Comparison of ENCODE assay signal across 9 mouse cellular contexts in the genomic region with DNA sequence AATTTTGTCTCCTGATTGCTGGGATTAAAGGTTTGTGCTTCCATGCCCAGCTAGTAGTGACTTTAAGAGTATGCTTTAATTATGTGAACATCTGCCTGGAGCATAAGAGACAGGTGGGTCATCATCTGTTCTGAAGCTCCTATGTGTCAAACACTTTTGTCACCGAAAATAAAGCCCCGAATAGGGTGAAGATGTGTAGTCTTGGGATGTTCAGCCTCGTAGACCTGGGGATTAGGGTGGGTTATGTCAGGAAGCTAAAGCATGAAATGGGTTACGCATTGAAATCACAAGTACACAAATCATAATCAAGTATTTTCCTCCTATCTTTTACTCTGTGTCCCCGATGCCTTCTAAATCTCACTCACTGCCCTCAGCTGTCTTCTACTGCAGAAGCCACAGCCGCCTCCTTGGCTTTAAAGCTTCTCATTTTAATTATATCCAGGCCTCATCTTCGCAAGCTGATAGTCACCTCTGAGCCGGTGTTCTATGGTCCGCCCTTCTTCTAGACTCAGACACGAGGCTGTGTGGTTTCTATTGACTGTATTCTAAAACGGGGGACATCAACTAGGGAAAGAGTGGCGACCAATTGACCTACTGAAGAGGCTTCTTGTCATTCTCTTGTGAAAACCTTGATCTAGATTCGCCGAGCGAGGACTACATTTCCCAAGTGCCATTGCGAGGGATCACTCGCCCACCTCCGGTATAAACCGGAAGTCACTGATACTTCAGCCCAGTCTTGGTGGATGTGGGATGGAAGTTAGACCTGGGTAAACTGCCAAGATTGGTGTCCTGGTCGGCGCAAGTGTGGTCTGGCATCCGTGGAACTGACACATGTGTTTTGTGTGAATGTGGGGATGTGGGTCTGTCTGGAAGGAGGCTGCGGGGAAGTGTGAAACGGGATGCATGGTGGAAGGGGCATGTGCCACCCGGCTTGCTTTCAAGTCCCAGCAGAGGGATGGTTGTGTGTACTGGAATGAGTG. TPM values are rescaled to one million over a fixed set of nuclear protein-coding genes. Genes with fewer than 3 reads are reported as not detected.
A peak's percentile ranks its signal among the peaks of the same experiment; 100 is the strongest.
DNase-seq lines count a peak whose midpoint lies in the region; ATAC-seq lines count a peak whose summit lies in the region.
"Had no signal": no experiment of that assay in that cellular context is flagged by ENCODE, and none has a peak within 500 bp of the region (broad histone marks: within the 10 kb centered on the region; RNA-seq: fewer than 3 reads in every experiment).

Smim17 (plus strand) TSS at position 720 of the 980 bp plus-strand sequence.

- H3K9ac ChIP-seq in hindbrain, embryonic 14.5 days = peak within 1 kb of the TSS; percentile 55

- H3K27ac ChIP-seq in hindbrain, embryonic 14.5 days = no peak within 1 kb of the TSS

- WGBS in hindbrain, embryonic 14.5 days = 29% methylated on average over 25 of the region's 25 CpGs

- ATAC-seq in hindbrain, embryonic 14.5 days (ENCODE audit: low FRiP score) = peak; percentile 91

- peak within 1 kb of the TSS; percentile 40 for H3K4me3 ChIP-seq in hindbrain, embryonic 14.5 days (replicated peaks; ENCODE audit: low read length)

- H3K36me3 ChIP-seq in hindbrain, embryonic 14.5 days (replicated peaks; ENCODE audit: control insufficient read depth, insufficient read depth) = peaks cover 31% of the 10 kb centered on the region

- DNase-seq in ZHBTc4 (ENCODE audit: low read depth, low spot score) = peak; percentile 68
- peak; percentile 80 for DNase-seq in cerebellum, adult 9-11 months
- peak; percentile 57 to 63 for DNase-seq in frontal cortex, postnatal 14 days (ENCODE audit: low spot score in 2 of 2)
- DNase-seq in hindbrain, embryonic 14.5 days (ENCODE audit: low spot score) = peak; percentile 79
- peak; percentile 68 to 76 for DNase-seq in layer of hippocampus, postnatal 36 days
- peak; percentile 45 for DNase-seq in lung, postnatal 10 days
- peak; percentile 1 for DNase-seq in ovary, postnatal 10 days (ENCODE audit: low spot score)
- peak; percentile 65 for DNase-seq in thymus, postnatal 14 days

- H3K4me1 ChIP-seq in hindbrain, embryonic 14.5 days (replicated peaks; ENCODE audit: control insufficient read depth, insufficient read depth, low read length) = peaks cover 8% of the 10 kb centered on the region

- H3K27me3 ChIP-seq in hindbrain, embryonic 14.5 days (ENCODE audit: control insufficient read depth, insufficient read depth, low read length) = no peaks in the 10 kb centered on the region

- H3K4me2 ChIP-seq in hindbrain, embryonic 14.5 days (replicated peaks) = peak within 1 kb of the TSS; percentile 66

- no peaks in the 10 kb centered on the region for H3K9me3 ChIP-seq in hindbrain, embryonic 14.5 days (ENCODE audit: control insufficient read depth, low read length)

RNA-seq across cellular contexts. Expression of gene Smim17, which starts in this region (rescaled TPM):
- 8.2 and 8.3 TPM in 2 replicates for polyA plus RNA-seq in hindbrain, embryonic 14.5 days (2014; fragmentation: Nextera tagmentation; extraction: Ambion mirVana)
- total RNA-seq in layer of hippocampus, postnatal 36 days (2021) = 10 to 100 TPM; 21.3 to 24.2 TPM
- polyA plus RNA-seq: large intestine, adult 2 months had no signal

Comparison
In these comparisons a context has a peak if more than half of its experiments do, and no peak if none do; other contexts are left out.
1. DNase-seq: peak in every context shown above with its lines; median percentile 80 in cerebellum, adult 9-11 months; 79 in hindbrain, embryonic 14.5 days; 72 in layer of hippocampus, postnatal 36 days; 68 in ZHBTc4; 65 in thymus, postnatal 14 days; 60 in frontal cortex, postnatal 14 days; 45 in lung, postnatal 10 days; 1 in ovary, postnatal 10 days.